Mouse (Mus musculus) hindbrain, embryonic 16.5 days (tissue): ENCODE measurements at regions not wholly inside any gene's neighbourhood (a gene's known extent, or its start where the extent isn't known, plus 50 kb on each side); places are given as distances from the start of the nearest gene placed in this dataset.
A peak's percentile ranks its signal among the peaks of the same experiment; 100 is the strongest.

Experiments used
- ATAC-seq: fragments of 200-750 bp; cut with Nextera tagmentation; 2 replicates; pipeline ENCODE4 v1.8.0; 2017; ENCODE audit warnings: moderate TSS enrichment, moderate library complexity
- H3K27ac ChIP-seq: fragments of 300-500 bp; sonication (generic); 2 replicates; pipeline ENCODE4 v1.5.1; 2014; ENCODE audit warnings: low read depth, mild to moderate bottlenecking, control low read depth, low read length, moderate library complexity
- H3K27me3 ChIP-seq: fragments of 300-500 bp; sonication (generic); replicated peaks from 2 replicates; pipeline ENCODE4 v1.6.1; 2014; ENCODE audit warnings: low read length; ENCODE audit not compliant: control insufficient read depth, insufficient read depth
- H3K36me3 ChIP-seq: fragments of 300-500 bp; sonication (generic); 2 replicates; pipeline ENCODE4 v1.6.1; 2014; ENCODE audit warnings: mild to moderate bottlenecking, low read length, moderate library complexity, mixed read lengths; ENCODE audit not compliant: control insufficient read depth, insufficient read depth
- H3K4me1 ChIP-seq: fragments of 300-500 bp; sonication (generic); 2 replicates; pipeline ENCODE4 v1.6.1; 2014; ENCODE audit warnings: low read depth, low read length; ENCODE audit not compliant: control insufficient read depth, insufficient read depth
- H3K4me2 ChIP-seq: fragments of 300-500 bp; sonication (generic); 2 replicates; pipeline ENCODE4 v1.6.1; 2014; ENCODE audit warnings: mild to moderate bottlenecking, low read length, control low read depth, moderate library complexity
- H3K4me3 ChIP-seq: fragments of 300-500 bp; sonication (generic); 2 replicates; pipeline ENCODE4 v1.5.1; 2014; ENCODE audit warnings: mild to moderate bottlenecking, low read length, control low read depth, moderate library complexity
- H3K9ac ChIP-seq: fragments of 300-500 bp; sonication (generic); 2 replicates; pipeline ENCODE4 v1.6.1; 2014; ENCODE audit warnings: low read depth, mild to moderate bottlenecking, control low read depth, low read length, moderate library complexity
- H3K9me3 ChIP-seq: fragments of 300-500 bp; sonication (generic); 2 replicates; pipeline ENCODE4 v1.6.1; 2014; ENCODE audit warnings: mild to moderate bottlenecking, low read length, moderate library complexity; ENCODE audit not compliant: control insufficient read depth
- WGBS: fragments of 180-500 bp; shearing (Covaris S2); extraction: QIAGEN DNeasy Blood & Tissue Kit; methylation state at CpG from one replicate; pipeline ENCODE4 v1.1.7; 2014; 5-methylcytosine and 5-hydroxymethylcytosine counted together

GRCm38 (mm10) chr16:76546632-76547031 lies 173.0 kb upstream of the Nrip1 start:
- Histone ChIP-seq H3K4me1 (no peaks in the 10 kb centered on the region), H3K36me3 (no peaks in the 10 kb centered on the region), H3K4me2 (no peak overlapping the region), H3K9ac (no peak overlapping the region), H3K27ac (no peak overlapping the region), H3K4me3 (no peak overlapping the region), H3K27me3 (no peaks in the 10 kb centered on the region), H3K9me3 (no peaks in the 10 kb centered on the region)
- no peak for ATAC-seq
- WGBS, result 98% methylated on average over 2 of the region's 2 CpGs

- no peak for ATAC-seq
- H3K36me3 ChIP-seq, result no peaks in the 10 kb centered on the region
- no peak overlapping the region for H3K9ac ChIP-seq
- H3K27me3 ChIP-seq, result no peaks in the 10 kb centered on the region
- H3K27ac ChIP-seq, result no peak overlapping the region
- H3K4me3 ChIP-seq, result no peak overlapping the region
- H3K4me2 ChIP-seq, result no peak overlapping the region
- WGBS, result 83% methylated on average over 2 of the region's 2 CpGs
- H3K9me3 ChIP-seq, result no peaks in the 10 kb centered on the region
- H3K4me1 ChIP-seq, result no peaks in the 10 kb centered on the region
Measured at GRCm38 (mm10) chr16:76545942-76546341, 172.3 kb upstream of the Nrip1 start.

GRCm38 (mm10) chr16:76544972-76545371 lies 171.3 kb upstream of the Nrip1 start:
- ATAC-seq, result no peak
- 90% methylated on average over 4 of the region's 4 CpGs for WGBS
- Histone ChIP-seq H3K9ac (no peak overlapping the region), H3K4me1 (no peaks in the 10 kb centered on the region), H3K4me2 (no peak overlapping the region), H3K9me3 (no peaks in the 10 kb centered on the region), H3K27me3 (no peaks in the 10 kb centered on the region), H3K36me3 (no peaks in the 10 kb centered on the region), H3K27ac (no peak overlapping the region), H3K4me3 (no peak overlapping the region)

- no peak for ATAC-seq
- Histone ChIP-seq H3K4me1 (peaks cover 4% of the 10 kb centered on the region; the same call in 1 of the 2 replicates), H3K27ac (no peak overlapping the region), H3K36me3 (no peaks in the 10 kb centered on the region), H3K27me3 (no peaks in the 10 kb centered on the region), H3K9ac (no peak overlapping the region), H3K4me3 (no peak overlapping the region), H3K9me3 (no peaks in the 10 kb centered on the region), H3K4me2 (no peak overlapping the region)
- WGBS, result 55% methylated on average over 5 of the region's 5 CpGs
Measured at GRCm38 (mm10) chr16:76540964-76541363, 167.3 kb upstream of the Nrip1 start.

GRCm38 (mm10) chr16:76540328-76540923 lies 166.8 kb upstream of the Nrip1 start:
- Histone ChIP-seq H3K36me3 (no peaks in the 10 kb centered on the region), H3K27me3 (no peaks in the 10 kb centered on the region), H3K9me3 (no peaks in the 10 kb centered on the region), H3K4me2 (no peak overlapping the region), H3K9ac (no peak overlapping the region), H3K4me3 (no peak overlapping the region), H3K27ac (no peak overlapping the region), H3K4me1 (peaks cover 4% of the 10 kb centered on the region; the same call in 1 of the 2 replicates)
- WGBS, result 60% methylated on average over 8 of the region's 8 CpGs
- ATAC-seq, result no peak

GRCm38 (mm10) chr16:76539669-76540068 lies 166.0 kb upstream of the Nrip1 start:
- no peak overlapping the region for H3K27ac ChIP-seq
- ATAC-seq, result peak; percentile 52; the same call in 1 of the 2 replicates

GRCm38 (mm10) chr16:76537871-76538270 lies 164.2 kb upstream of the Nrip1 start:
- Histone ChIP-seq H3K27ac (no peak overlapping the region), H3K4me2 (no peak overlapping the region), H3K9me3 (no peaks in the 10 kb centered on the region), H3K36me3 (no peaks in the 10 kb centered on the region), H3K9ac (no peak overlapping the region), H3K4me3 (no peak overlapping the region), H3K4me1 (peaks cover 4% of the 10 kb centered on the region; the same call in 1 of the 2 replicates), H3K27me3 (no peaks in the 10 kb centered on the region)
- ATAC-seq, result no peak
- WGBS, result 95% methylated on average over 11 of the region's 11 CpGs

More at GRCm38 (mm10) chr16:76539669-76540068, 166.0 kb upstream of the Nrip1 start:
- no peak overlapping the region for H3K4me2 ChIP-seq
- H3K4me1 ChIP-seq, result peaks cover 4% of the 10 kb centered on the region; the same call in 1 of the 2 replicates
- no peaks in the 10 kb centered on the region for H3K36me3 ChIP-seq
- no peak overlapping the region for H3K4me3 ChIP-seq
- H3K27me3 ChIP-seq, result no peaks in the 10 kb centered on the region
- WGBS, result 4% methylated on average over 6 of the region's 6 CpGs
- no peaks in the 10 kb centered on the region for H3K9me3 ChIP-seq
- no peak overlapping the region for H3K9ac ChIP-seq

- H3K4me1 ChIP-seq, result no peaks in the 10 kb centered on the region
- no peak overlapping the region for H3K4me3 ChIP-seq
- H3K9ac ChIP-seq, result no peak overlapping the region
- H3K27me3 ChIP-seq, result no peaks in the 10 kb centered on the region
- no peak for ATAC-seq
- H3K27ac ChIP-seq, result no peak overlapping the region
- no peaks in the 10 kb centered on the region for H3K9me3 ChIP-seq
- H3K4me2 ChIP-seq, result no peak overlapping the region
- no peaks in the 10 kb centered on the region for H3K36me3 ChIP-seq
- WGBS, result 92% methylated on average over 8 of the region's 8 CpGs
Measured at GRCm38 (mm10) chr16:76532928-76533217, 159.2 kb upstream of the Nrip1 start.

- Histone ChIP-seq H3K9ac (no peak overlapping the region), H3K36me3 (no peaks in the 10 kb centered on the region), H3K27me3 (no peaks in the 10 kb centered on the region), H3K27ac (no peak overlapping the region), H3K4me2 (no peak overlapping the region), H3K4me1 (no peaks in the 10 kb centered on the region), H3K4me3 (no peak overlapping the region), H3K9me3 (no peaks in the 10 kb centered on the region)
- 79% methylated on average over 19 of the region's 19 CpGs for WGBS
- no peak for ATAC-seq
Measured at GRCm38 (mm10) chr16:76532142-76532927, 158.7 kb upstream of the Nrip1 start.
